Mouse (Mus musculus) hindbrain, embryonic 10.5 days (tissue): ENCODE data around the gene Spin1. TPM values are rescaled to one million over a fixed set of nuclear protein-coding genes. Genes with fewer than 3 reads are reported as not detected.

ENCODE experiments used
- DNase-seq: peaks from one replicate; pipeline ENCODE4 v3.0.0-alpha.2; 2017; ENCODE audit warnings: low spot score
- H3K27ac ChIP-seq: fragments of 300-500 bp; sonication (generic); 2 replicates; pipeline ENCODE4 v1.5.1; 2016; ENCODE audit warnings: mild to moderate bottlenecking, moderate library complexity
- H3K27me3 ChIP-seq: fragments of 300-500 bp; sonication (generic); 2 replicates; pipeline ENCODE4 v1.6.1; 2016; ENCODE audit warnings: mild to moderate bottlenecking; ENCODE audit not compliant: poor library complexity, insufficient read depth, severe bottlenecking
- H3K36me3 ChIP-seq: fragments of 300-500 bp; sonication (generic); 2 replicates; pipeline ENCODE4 v1.6.1; 2016; ENCODE audit warnings: mild to moderate bottlenecking, moderate library complexity
- H3K4me1 ChIP-seq: fragments of 300-500 bp; sonication (generic); replicated peaks from 2 replicates; pipeline ENCODE4 v1.6.1; 2016; ENCODE audit warnings: mild to moderate bottlenecking
- H3K4me3 ChIP-seq: fragments of 300-500 bp; sonication (generic); 2 replicates; pipeline ENCODE4 v1.5.1; 2016; ENCODE audit warnings: mild to moderate bottlenecking, moderate library complexity
- H3K9me3 ChIP-seq: fragments of 300-500 bp; sonication (generic); 2 replicates; pipeline ENCODE4 v1.6.1; 2016; ENCODE audit warnings: mild to moderate bottlenecking, moderate library complexity
- WGBS: fragments of 180-500 bp; shearing (Covaris S2); methylation state at CpG from one replicate; pipeline ENCODE4 v1.1.7; 2016; 5-methylcytosine and 5-hydroxymethylcytosine counted together
- polyA plus RNA-seq: library from polyadenylated mRNA; unstranded; fragments of >200 nt; fragmentation: Nextera tagmentation; extraction: Ambion mirVana; gene quantifications from 2 replicates; pipeline ENCODE4 v1.2.1, GENCODE M21; 2016

Gene Spin1
- polyA plus RNA-seq, 1 experiment from 2014 or later: 75.3 TPM

GRCm38 (mm10) chr13:51161672-51162071, 61.0 kb downstream of the Spin1 start:
- no peaks in the 10 kb centered on the region for H3K4me1 ChIP-seq
- WGBS: 80% methylated on average over 2 of the region's 2 CpGs
- peaks cover 37% of the 10 kb centered on the region for H3K36me3 ChIP-seq
- DNase-seq: no peak
- no peak overlapping the region for H3K27ac ChIP-seq
- H3K27me3 ChIP-seq: no peaks in the 10 kb centered on the region
- no peak overlapping the region for H3K4me3 ChIP-seq
- H3K9me3 ChIP-seq: no peaks in the 10 kb centered on the region

GRCm38 (mm10) chr13:51162246-51162645, 61.6 kb downstream of the Spin1 start:
- H3K27me3 ChIP-seq: no peaks in the 10 kb centered on the region
- no peaks in the 10 kb centered on the region for H3K9me3 ChIP-seq
- no peak overlapping the region for H3K4me3 ChIP-seq
- no peak for DNase-seq
- 85% methylated on average over 6 of the region's 6 CpGs for WGBS
- no peak overlapping the region for H3K27ac ChIP-seq
- H3K36me3 ChIP-seq: peaks cover 34% of the 10 kb centered on the region
- no peaks in the 10 kb centered on the region for H3K4me1 ChIP-seq

GRCm38 (mm10) chr13:51166711-51167110, 66.0 kb downstream of the Spin1 start:
- Histone ChIP-seq H3K9me3 (no peaks in the 10 kb centered on the region), H3K27me3 (peaks cover 27% of the 10 kb centered on the region), H3K36me3 (peaks cover 12% of the 10 kb centered on the region), H3K4me3 (no peak overlapping the region), H3K4me1 (peaks cover 16% of the 10 kb centered on the region), H3K27ac (no peak overlapping the region)
- DNase-seq: no peak
- 79% methylated on average over 11 of the region's 11 CpGs for WGBS

- no peak for DNase-seq
- Histone ChIP-seq H3K36me3 (no peaks in the 10 kb centered on the region), H3K27ac (no peak overlapping the region), H3K27me3 (peaks cover 42% of the 10 kb centered on the region), H3K9me3 (no peaks in the 10 kb centered on the region), H3K4me3 (peak overlapping the region; percentile 61), H3K4me1 (peaks cover 18% of the 10 kb centered on the region)
- WGBS: 38% methylated on average over 11 of the region's 11 CpGs
These were observed 69.5 kb downstream of the Spin1 start for GRCm38 (mm10) chr13:51170215-51170614.

- H3K4me3 ChIP-seq: peak within 1 kb of the TSS; percentile 61
- H3K4me1 ChIP-seq: peaks cover 18% of the 10 kb centered on the region
- under 1% methylated on average over 64 of the region's 64 CpGs for WGBS
- H3K9me3 ChIP-seq: no peaks in the 10 kb centered on the region
- peak within 1 kb of the TSS; percentile 67 for H3K27ac ChIP-seq
- peaks cover 42% of the 10 kb centered on the region for H3K27me3 ChIP-seq
- no peaks in the 10 kb centered on the region for H3K36me3 ChIP-seq
- peak; percentile 52 for DNase-seq
These were observed 70.3 kb downstream of the Spin1 start, which contains the start of gene Nxnl2 for GRCm38 (mm10) chr13:51170691-51171680. Gene Nxnl2, plus strand, starts transcription at chr13:51171022.

- Histone ChIP-seq H3K36me3 (no peaks in the 10 kb centered on the region), H3K4me3 (no peak overlapping the region), H3K9me3 (peaks cover 4% of the 10 kb centered on the region; the same call in 1 of the 2 replicates), H3K27me3 (peaks cover 42% of the 10 kb centered on the region), H3K27ac (no peak overlapping the region), H3K4me1 (peaks cover 18% of the 10 kb centered on the region)
- 86% methylated on average over 7 of the region's 7 CpGs for WGBS
- DNase-seq: no peak
These were observed 71.9 kb downstream of the Spin1 start for GRCm38 (mm10) chr13:51172601-51173000.

GRCm38 (mm10) chr13:51178932-51179331, 78.3 kb downstream of the Spin1 start:
- H3K9me3 ChIP-seq: peaks cover 4% of the 10 kb centered on the region; the same call in 1 of the 2 replicates
- no peaks in the 10 kb centered on the region for H3K4me1 ChIP-seq
- no peak overlapping the region for H3K4me3 ChIP-seq
- 90% methylated on average over 10 of the region's 10 CpGs for WGBS
- no peaks in the 10 kb centered on the region for H3K36me3 ChIP-seq
- DNase-seq: no peak
- no peaks in the 10 kb centered on the region for H3K27me3 ChIP-seq
- H3K27ac ChIP-seq: no peak overlapping the region

- H3K36me3 ChIP-seq: no peaks in the 10 kb centered on the region
- H3K27me3 ChIP-seq: no peaks in the 10 kb centered on the region
- WGBS: 74% methylated on average over 3 of the region's 3 CpGs
- H3K27ac ChIP-seq: no peak overlapping the region
- no peak overlapping the region for H3K4me3 ChIP-seq
- peaks cover 4% of the 10 kb centered on the region; the same call in 1 of the 2 replicates for H3K9me3 ChIP-seq
- no peaks in the 10 kb centered on the region for H3K4me1 ChIP-seq
- DNase-seq: no peak
These were observed 78.7 kb downstream of the Spin1 start for GRCm38 (mm10) chr13:51179362-51179761.

- Histone ChIP-seq H3K27me3 (no peaks in the 10 kb centered on the region), H3K36me3 (no peaks in the 10 kb centered on the region), H3K27ac (no peak overlapping the region), H3K4me1 (no peaks in the 10 kb centered on the region), H3K4me3 (no peak overlapping the region), H3K9me3 (peaks cover 2% of the 10 kb centered on the region; the same call in 1 of the 2 replicates)
- DNase-seq: no peak
- 90% methylated on average over 7 of the region's 7 CpGs for WGBS
These were observed 81.6 kb downstream of the Spin1 start for GRCm38 (mm10) chr13:51182236-51182635.

GRCm38 (mm10) chr13:51184896-51185295, 84.2 kb downstream of the Spin1 start:
- H3K27me3 ChIP-seq: no peaks in the 10 kb centered on the region
- no peaks in the 10 kb centered on the region for H3K4me1 ChIP-seq
- H3K4me3 ChIP-seq: no peak overlapping the region
- DNase-seq: no peak
- no peak overlapping the region for H3K27ac ChIP-seq
- WGBS: 84% methylated on average over 3 of the region's 3 CpGs
- H3K36me3 ChIP-seq: no peaks in the 10 kb centered on the region
- H3K9me3 ChIP-seq: peaks cover 2% of the 10 kb centered on the region; the same call in 1 of the 2 replicates

GRCm38 (mm10) chr13:51190336-51190735, 89.7 kb downstream of the Spin1 start:
- 66% methylated on average over 3 of the region's 3 CpGs for WGBS
- Histone ChIP-seq H3K4me1 (no peaks in the 10 kb centered on the region), H3K36me3 (no peaks in the 10 kb centered on the region), H3K27ac (no peak overlapping the region), H3K4me3 (no peak overlapping the region), H3K9me3 (peaks cover 5% of the 10 kb centered on the region; the same call in 1 of the 2 replicates), H3K27me3 (no peaks in the 10 kb centered on the region)
- no peak for DNase-seq

- H3K36me3 ChIP-seq: no peaks in the 10 kb centered on the region
- H3K27me3 ChIP-seq: no peaks in the 10 kb centered on the region
- peaks cover 2% of the 10 kb centered on the region; the same call in 1 of the 2 replicates for H3K9me3 ChIP-seq
- H3K27ac ChIP-seq: no peak overlapping the region
- no peak for DNase-seq
- WGBS: 83% methylated on average over 6 of the region's 6 CpGs
- no peak overlapping the region for H3K4me3 ChIP-seq
- H3K4me1 ChIP-seq: no peaks in the 10 kb centered on the region
These were observed 90.9 kb downstream of the Spin1 start for GRCm38 (mm10) chr13:51191416-51192140.
